Mouse (Mus musculus): ENCODE data around the gene Ankrd34b. TPM values are rescaled to one million over a fixed set of nuclear protein-coding genes. Genes with fewer than 3 reads are reported as not detected.

The Ankrd34b gene
- total RNA-seq (2023): not detected

DNA sequence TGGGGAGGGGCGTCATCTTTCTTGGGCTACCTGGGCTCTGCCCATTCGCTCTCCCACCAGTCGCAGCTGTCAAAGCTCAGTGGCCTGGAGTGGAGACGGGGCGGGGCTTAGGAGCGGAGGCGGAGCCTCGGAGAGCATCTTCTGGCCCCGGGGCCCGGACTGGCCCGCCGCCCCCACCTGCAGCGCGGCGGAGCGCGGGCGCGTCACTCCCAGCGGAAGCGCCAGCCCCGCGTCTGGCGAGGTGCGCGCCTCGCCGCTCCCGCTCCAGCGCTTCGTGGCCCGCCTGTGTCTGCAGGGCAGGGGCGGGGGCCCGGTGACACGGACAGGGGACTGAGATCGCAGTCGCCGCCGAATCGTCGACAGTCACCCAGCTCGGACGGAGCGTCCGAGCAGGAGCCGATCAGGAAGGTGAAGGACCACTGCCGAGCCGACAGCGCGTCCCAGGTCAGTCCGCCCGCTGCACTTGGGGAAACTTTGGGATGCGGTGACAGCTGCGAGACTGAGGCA, at the start of gene Ankrd34b:
Gene Ankrd34b (plus strand): TSS at position 139 of the 507 bp plus-strand sequence.

DNA sequence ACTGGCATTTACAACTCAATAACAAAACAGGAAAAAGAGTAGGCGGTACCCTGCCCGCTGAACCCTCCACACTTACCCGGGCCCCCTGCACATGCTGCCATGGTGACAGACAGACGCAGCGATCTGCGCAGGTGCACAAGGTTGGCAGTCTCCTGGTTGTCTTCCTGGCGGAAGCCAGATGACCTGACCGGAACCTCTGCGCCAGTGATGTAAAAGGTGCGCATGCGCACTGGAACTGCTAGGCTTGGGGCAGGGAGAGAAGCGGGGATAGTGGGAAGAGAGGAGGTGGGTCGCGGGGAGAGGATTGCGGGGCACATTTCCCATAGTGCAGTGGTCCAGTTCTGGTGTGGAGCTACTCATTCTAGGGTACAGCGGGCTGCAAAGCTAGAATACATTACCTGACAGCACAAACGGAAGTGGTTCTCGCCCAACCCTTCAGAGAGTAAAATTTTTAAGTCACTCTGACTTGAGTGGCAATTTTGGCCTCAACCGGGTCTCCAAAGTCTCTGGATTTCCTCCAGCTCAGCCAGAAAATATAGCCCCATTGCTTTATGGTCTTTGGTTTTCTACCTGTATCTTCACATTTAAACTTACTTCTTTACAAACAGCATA, 58.3 kb downstream of the Ankrd34b start, which contains the start of gene Fam151b:
Gene Fam151b (minus strand): TSS at position 164 of the 612 bp plus-strand sequence.

Other genes with a start within 250 kb of the Ankrd34b start
- not detected for gene Gm20379, start 119.9 kb upstream of the Ankrd34b start, total RNA-seq (2023)
- 2.5 TPM for gene Dhfr, start 71.2 kb upstream of the Ankrd34b start, total RNA-seq (2023)
- 50.5 TPM for gene Msh3, start 70.9 kb upstream of the Ankrd34b start, total RNA-seq (2023)
- gene Fam151b, start 58.1 kb downstream of the Ankrd34b start, total RNA-seq (2023): 3.3 TPM
- gene Zfyve16, start 105.0 kb downstream of the Ankrd34b start, total RNA-seq (2023): 21.1 TPM
- gene Spz1, start 150.3 kb downstream of the Ankrd34b start, total RNA-seq (2023): not detected
- gene Serinc5, start 185.2 kb downstream of the Ankrd34b start, total RNA-seq (2023): 15.8 TPM

Data from CD4-positive naive resting alpha-beta T cell, adult 76 days (primary cell).